Mouse (Mus musculus) testis, adult 2 months (tissue): Measurements from ENCODE around the gene Xrcc6. TPM values are rescaled to one million over a fixed set of nuclear protein-coding genes. Genes with fewer than 3 reads are reported as not detected.
A peak's percentile ranks its signal among the peaks of the same experiment; 100 is the strongest.

Source experiments
- H3K27ac ChIP-seq: fragments of 200-500 bp; 2 replicates; pipeline ENCODE4 v1.5.1; 2012; ENCODE audit warnings: low read depth, low read length; ENCODE audit not compliant: control insufficient read depth, insufficient read depth
- H3K27me3 ChIP-seq: fragments of 200-500 bp; 2 replicates; pipeline ENCODE4 v1.6.1; 2012; ENCODE audit warnings: mild to moderate bottlenecking, low read length, moderate library complexity; ENCODE audit not compliant: control insufficient read depth, insufficient read depth
- H3K36me3 ChIP-seq: fragments of 200-500 bp; 2 replicates; pipeline ENCODE4 v1.6.1; 2012; ENCODE audit warnings: mild to moderate bottlenecking, low read length; ENCODE audit not compliant: control insufficient read depth, insufficient read depth
- H3K4me1 ChIP-seq: fragments of 200-500 bp; 2 replicates; pipeline ENCODE4 v1.6.1; 2012; ENCODE audit warnings: low read length; ENCODE audit not compliant: control insufficient read depth, insufficient read depth
- H3K4me3 ChIP-seq: fragments of 200-500 bp; 2 replicates; pipeline ENCODE4 v1.5.1; 2012; ENCODE audit warnings: low read depth, mild to moderate bottlenecking, low read length, moderate library complexity, mixed read lengths; ENCODE audit not compliant: control insufficient read depth
- CTCF ChIP-seq: fragments of 200-500 bp; IDR thresholded peaks from 2 replicates; pipeline ENCODE4 v1.5.1; 2012; ENCODE audit warnings: low read depth, mild to moderate bottlenecking, inconsistent platforms, low read length, moderate library complexity; ENCODE audit not compliant: control insufficient read depth, insufficient read depth, insufficient replicate concordance
- POLR2A ChIP-seq: fragments of 200-500 bp; IDR thresholded peaks from 2 replicates; pipeline ENCODE4 v1.6.1; 2012; ENCODE audit warnings: low read depth, mild to moderate bottlenecking, inconsistent platforms, low read length, moderate library complexity; ENCODE audit not compliant: control insufficient read depth
- polyA plus RNA-seq: library from polyadenylated mRNA; depleted of rRNA; stranded (reverse); fragments of >200 nt; gene quantifications from 2 replicates; pipeline ENCODE4 v1.2.3, GENCODE M21; 2012

Xrcc6 gene
- polyA plus RNA-seq, 1 experiment: 16.7 TPM

- no peaks in the 10 kb centered on the region for H3K36me3 ChIP-seq
- peak overlapping the region; percentile 93 for H3K4me3 ChIP-seq
- no peak for TF ChIP-seq CTCF
- no peak for TF ChIP-seq POLR2A
- no peaks in the 10 kb centered on the region for H3K27me3 ChIP-seq
- peaks cover 4% of the 10 kb centered on the region for H3K4me1 ChIP-seq
- H3K27ac ChIP-seq: peak overlapping the region; percentile 86
These were observed 27.2 kb downstream of the Xrcc6 start for GRCm38 (mm10) chr15:82014745-82015391.

GRCm38 (mm10) chr15:82015392-82016100 lies 27.9 kb downstream of the Xrcc6 start:
- TF ChIP-seq POLR2A: no peak; the same call in 1 of the 2 replicates
- no peak for TF ChIP-seq CTCF
- H3K36me3 ChIP-seq: no peaks in the 10 kb centered on the region
- peaks cover 4% of the 10 kb centered on the region for H3K4me1 ChIP-seq
- H3K27me3 ChIP-seq: no peaks in the 10 kb centered on the region
- peak overlapping the region; percentile 86 for H3K27ac ChIP-seq
- H3K4me3 ChIP-seq: peak overlapping the region; percentile 93

GRCm38 (mm10) chr15:82016101-82016808 lies 28.6 kb downstream of the Xrcc6 start:
- peak overlapping the region; percentile 86 for H3K27ac ChIP-seq
- H3K36me3 ChIP-seq: no peaks in the 10 kb centered on the region
- H3K4me3 ChIP-seq: peak overlapping the region; percentile 93
- peaks cover 4% of the 10 kb centered on the region for H3K4me1 ChIP-seq
- no peaks in the 10 kb centered on the region for H3K27me3 ChIP-seq
- TF ChIP-seq POLR2A (peak; percentile 94), CTCF (no peak)

- TF ChIP-seq POLR2A: no peak
- TF ChIP-seq CTCF: no peak
- peaks cover 4% of the 10 kb centered on the region for H3K4me1 ChIP-seq
- H3K27ac ChIP-seq: peak overlapping the region; percentile 78
- no peaks in the 10 kb centered on the region for H3K27me3 ChIP-seq
- H3K36me3 ChIP-seq: no peaks in the 10 kb centered on the region
- H3K4me3 ChIP-seq: peak overlapping the region; percentile 93
These were observed 29.2 kb downstream of the Xrcc6 start for GRCm38 (mm10) chr15:82016830-82017229.

- Histone ChIP-seq H3K4me3 (no peak overlapping the region), H3K27ac (no peak overlapping the region), H3K36me3 (no peaks in the 10 kb centered on the region), H3K27me3 (no peaks in the 10 kb centered on the region), H3K4me1 (peaks cover 4% of the 10 kb centered on the region)
- TF ChIP-seq CTCF (no peak), POLR2A (no peak)
These were observed 29.8 kb downstream of the Xrcc6 start for GRCm38 (mm10) chr15:82017461-82017860.

- Histone ChIP-seq H3K27ac (no peak overlapping the region), H3K27me3 (no peaks in the 10 kb centered on the region), H3K36me3 (no peaks in the 10 kb centered on the region), H3K4me3 (no peak overlapping the region), H3K4me1 (peaks cover 6% of the 10 kb centered on the region)
- TF ChIP-seq CTCF: no peak
- TF ChIP-seq POLR2A: no peak
These were observed 31.7 kb downstream of the Xrcc6 start for GRCm38 (mm10) chr15:82019288-82019687.

- Histone ChIP-seq H3K4me3 (no peak overlapping the region), H3K4me1 (peaks cover 3% of the 10 kb centered on the region), H3K27ac (peak overlapping the region; percentile 18), H3K36me3 (no peaks in the 10 kb centered on the region; the same call in 1 of the 2 replicates), H3K27me3 (no peaks in the 10 kb centered on the region)
- no peak for TF ChIP-seq CTCF
- TF ChIP-seq POLR2A: no peak
These were observed 35.0 kb downstream of the Xrcc6 start for GRCm38 (mm10) chr15:82022535-82023088.
